Mouse (Mus musculus): ENCODE measurements around the gene Nfatc2ip. TPM values are rescaled to one million over a fixed set of nuclear protein-coding genes. Genes with fewer than 3 reads are reported as not detected.
"Not testable (repeated sequence)": the region's sequence is repeated elsewhere in the genome, so short reads cannot be mapped to it uniquely, and the experiment has no call there.

Gene Nfatc2ip
- total RNA-seq, 2 experiments from 2014 or later: 10.1 to 16.6 TPM

GRCm38 (mm10) chr7:126411061-126411460 lies 14.5 kb upstream of the Nfatc2ip start:
- no peak for ATAC-seq (ENCODE audit: poor library complexity, severe bottlenecking)

- no peak for ATAC-seq (ENCODE audit: poor library complexity, severe bottlenecking)
These were observed 12.1 kb upstream of the Nfatc2ip start for GRCm38 (mm10) chr7:126408686-126409085.

- ATAC-seq (ENCODE audit: poor library complexity, severe bottlenecking): not testable (repeated sequence)
These were observed 6.0 kb upstream of the Nfatc2ip start for GRCm38 (mm10) chr7:126402518-126402917.

- ATAC-seq (ENCODE audit: poor library complexity, severe bottlenecking): peak; percentile 50
These were observed 3.0 kb upstream of the Nfatc2ip start for GRCm38 (mm10) chr7:126399548-126399947.

- no peak for ATAC-seq (ENCODE audit: poor library complexity, severe bottlenecking)
These were observed 1.3 kb upstream of the Nfatc2ip start for GRCm38 (mm10) chr7:126397822-126398221.

- no peak for ATAC-seq (ENCODE audit: poor library complexity, severe bottlenecking)
These were observed 684 bp upstream of the Nfatc2ip start for GRCm38 (mm10) chr7:126397221-126397620.

- ATAC-seq (ENCODE audit: poor library complexity, severe bottlenecking): not testable (repeated sequence)
These were observed 4.3 kb downstream of the Nfatc2ip start for GRCm38 (mm10) chr7:126392086-126392884.

- ATAC-seq (ENCODE audit: poor library complexity, severe bottlenecking): no peak
These were observed 8.4 kb downstream of the Nfatc2ip start for GRCm38 (mm10) chr7:126388185-126388584.

- no peak for ATAC-seq (ENCODE audit: poor library complexity, severe bottlenecking)
These were observed 13.0 kb downstream of the Nfatc2ip start for GRCm38 (mm10) chr7:126383565-126383964.

GRCm38 (mm10) chr7:126377278-126378158 lies 19.0 kb downstream of the Nfatc2ip start, which contains the start of gene Spns1:
Spns1 (minus strand) TSS chr7:126377450.
- ATAC-seq (ENCODE audit: poor library complexity, severe bottlenecking): peak; percentile 92

GRCm38 (mm10) chr7:126376903-126377277 lies 19.6 kb downstream of the Nfatc2ip start:
- peak; percentile 22; the same call in 1 of the 2 replicates for ATAC-seq (ENCODE audit: poor library complexity, severe bottlenecking)

GRCm38 (mm10) chr7:126375012-126375411 lies 21.5 kb downstream of the Nfatc2ip start:
- no peak for ATAC-seq (ENCODE audit: poor library complexity, severe bottlenecking)

GRCm38 (mm10) chr7:126374526-126374925 lies 22.0 kb downstream of the Nfatc2ip start:
- no peak for ATAC-seq (ENCODE audit: poor library complexity, severe bottlenecking)

- no peak for ATAC-seq (ENCODE audit: poor library complexity, severe bottlenecking)
These were observed 23.5 kb downstream of the Nfatc2ip start for GRCm38 (mm10) chr7:126373007-126373406.

- peak; percentile 91 for ATAC-seq (ENCODE audit: poor library complexity, severe bottlenecking)
These were observed 27.1 kb downstream of the Nfatc2ip start, which contains the start of gene Lat for GRCm38 (mm10) chr7:126369393-126369792. Lat (minus strand) TSS chr7:126369570.

GRCm38 (mm10) chr7:126368367-126368766 lies 28.2 kb downstream of the Nfatc2ip start:
- no peak for ATAC-seq (ENCODE audit: poor library complexity, severe bottlenecking)

GRCm38 (mm10) chr7:126367636-126368035 lies 28.9 kb downstream of the Nfatc2ip start:
- ATAC-seq (ENCODE audit: poor library complexity, severe bottlenecking): no peak

- ATAC-seq (ENCODE audit: poor library complexity, severe bottlenecking): no peak
These were observed 33.5 kb downstream of the Nfatc2ip start for GRCm38 (mm10) chr7:126363038-126363437.

- no peak for ATAC-seq (ENCODE audit: poor library complexity, severe bottlenecking)
These were observed 37.5 kb downstream of the Nfatc2ip start for GRCm38 (mm10) chr7:126359049-126359448.

GRCm38 (mm10) chr7:126358413-126358812 lies 38.1 kb downstream of the Nfatc2ip start:
- no peak for ATAC-seq (ENCODE audit: poor library complexity, severe bottlenecking)

- ATAC-seq (ENCODE audit: poor library complexity, severe bottlenecking): no peak
These were observed 38.7 kb downstream of the Nfatc2ip start for GRCm38 (mm10) chr7:126357838-126358237.
